Mouse (Mus musculus): ENCODE results near the gene Ap1s2. TPM values are rescaled to one million over a fixed set of nuclear protein-coding genes. Genes with fewer than 3 reads are reported as not detected.

The Ap1s2 gene
- polyA plus RNA-seq, 1 experiment from 2014 or later: 56.3 TPM

DNA sequence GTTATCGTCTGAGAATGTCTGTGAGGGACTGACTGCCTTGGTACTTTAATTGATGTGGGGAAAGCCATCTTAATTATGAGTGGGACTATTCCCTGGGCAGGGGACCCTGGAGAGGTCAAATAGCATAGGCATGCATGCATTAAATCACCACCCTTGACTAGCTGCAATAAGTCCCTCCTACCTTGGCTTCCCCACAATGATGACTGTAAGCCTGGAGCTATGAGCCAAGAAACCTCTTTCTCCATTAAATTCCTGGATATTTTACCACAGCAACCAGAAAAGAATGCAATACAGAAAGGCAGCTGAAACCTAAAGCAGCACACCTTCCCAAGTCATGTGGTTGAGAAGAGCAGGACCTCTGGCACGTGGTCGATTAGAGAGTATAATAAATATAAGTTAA, 35.6 kb downstream of the Ap1s2 start:
- no peaks in the 10 kb centered on the region for H3K9me3 ChIP-seq (ENCODE audit: control insufficient read depth, low read length)
- no peak for ATAC-seq (ENCODE audit: low FRiP score)
- H3K9ac ChIP-seq (ENCODE audit: low read depth, low read length): no peak overlapping the region
- H3K27ac ChIP-seq (ENCODE audit: low read depth, low read length): no peak overlapping the region
- no peak overlapping the region for H3K4me3 ChIP-seq (ENCODE audit: low read depth, low read length)
- no peak for DNase-seq (ENCODE audit: low spot score)
- H3K4me1 ChIP-seq (replicated peaks; ENCODE audit: control insufficient read depth, insufficient read depth, low read length): no peaks in the 10 kb centered on the region
- WGBS: 93% methylated on average over 3 of the region's 3 CpGs
- H3K36me3 ChIP-seq (ENCODE audit: control insufficient read depth, insufficient read depth, low read length): no peaks in the 10 kb centered on the region
- H3K27me3 ChIP-seq (ENCODE audit: control insufficient read depth, insufficient read depth, low read length): no peaks in the 10 kb centered on the region; the same call in 1 of the 2 replicates
- H3K4me2 ChIP-seq (replicated peaks; ENCODE audit: low read depth, low read length): no peak overlapping the region

DNA sequence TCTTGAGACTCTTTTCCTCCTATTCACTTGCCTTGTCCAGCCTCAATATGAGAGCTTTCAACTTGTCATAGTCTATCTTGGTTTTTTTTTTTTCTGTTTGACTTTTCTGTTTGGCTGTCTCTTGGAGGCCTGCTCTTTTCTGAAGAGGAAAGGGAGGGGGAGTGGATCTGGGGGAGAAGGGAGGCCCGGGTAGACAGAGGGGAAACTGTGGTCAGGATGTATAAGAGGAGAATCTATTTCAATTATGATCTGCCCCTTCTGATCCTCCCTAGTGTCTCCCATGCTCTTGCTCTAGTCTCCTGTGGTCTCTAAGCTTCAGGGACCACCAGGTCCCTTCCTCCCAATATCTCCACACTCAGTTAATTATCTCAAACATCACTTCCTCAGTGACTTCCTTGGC, 42.8 kb downstream of the Ap1s2 start:
- Histone ChIP-seq H3K36me3 (ENCODE audit: control insufficient read depth, insufficient read depth, low read length) (no peaks in the 10 kb centered on the region), H3K9me3 (ENCODE audit: control insufficient read depth, low read length) (no peaks in the 10 kb centered on the region), H3K4me2 (replicated peaks; ENCODE audit: low read depth, low read length) (no peak overlapping the region), H3K27me3 (ENCODE audit: control insufficient read depth, insufficient read depth, low read length) (no peaks in the 10 kb centered on the region), H3K27ac (ENCODE audit: low read depth, low read length) (no peak overlapping the region), H3K4me1 (replicated peaks; ENCODE audit: control insufficient read depth, insufficient read depth, low read length) (no peaks in the 10 kb centered on the region), H3K9ac (ENCODE audit: low read depth, low read length) (no peak overlapping the region), H3K4me3 (ENCODE audit: low read depth, low read length) (no peak overlapping the region)
- no peak for ATAC-seq (ENCODE audit: low FRiP score)
- WGBS: 93% methylated on average over 1 of the region's 1 CpGs
- DNase-seq (ENCODE audit: low spot score): no peak

DNA sequence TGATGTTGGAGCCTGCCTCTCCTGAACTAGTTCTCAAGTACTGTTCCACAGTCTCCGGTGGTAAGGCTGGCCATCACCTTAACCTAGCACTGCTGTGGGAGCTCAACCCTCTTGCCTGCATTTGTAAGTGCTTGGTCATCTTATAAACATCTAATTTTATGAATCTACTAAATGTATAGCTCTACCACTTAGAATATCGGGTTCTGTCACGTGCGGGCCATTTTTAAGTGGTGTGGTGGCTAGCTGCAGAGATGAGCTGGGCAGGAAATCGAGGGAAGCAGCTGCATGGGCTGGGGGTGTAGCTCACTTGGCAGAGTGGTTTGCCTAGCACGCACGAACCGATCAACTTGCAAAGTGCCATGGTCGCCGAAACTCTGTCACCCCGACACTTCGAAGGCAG, 48.6 kb downstream of the Ap1s2 start:
- 44% methylated on average over 12 of the region's 12 CpGs for WGBS
- ATAC-seq (ENCODE audit: low FRiP score): no peak
- H3K27ac ChIP-seq (ENCODE audit: low read depth, low read length): peak overlapping the region; percentile 94

DNA sequence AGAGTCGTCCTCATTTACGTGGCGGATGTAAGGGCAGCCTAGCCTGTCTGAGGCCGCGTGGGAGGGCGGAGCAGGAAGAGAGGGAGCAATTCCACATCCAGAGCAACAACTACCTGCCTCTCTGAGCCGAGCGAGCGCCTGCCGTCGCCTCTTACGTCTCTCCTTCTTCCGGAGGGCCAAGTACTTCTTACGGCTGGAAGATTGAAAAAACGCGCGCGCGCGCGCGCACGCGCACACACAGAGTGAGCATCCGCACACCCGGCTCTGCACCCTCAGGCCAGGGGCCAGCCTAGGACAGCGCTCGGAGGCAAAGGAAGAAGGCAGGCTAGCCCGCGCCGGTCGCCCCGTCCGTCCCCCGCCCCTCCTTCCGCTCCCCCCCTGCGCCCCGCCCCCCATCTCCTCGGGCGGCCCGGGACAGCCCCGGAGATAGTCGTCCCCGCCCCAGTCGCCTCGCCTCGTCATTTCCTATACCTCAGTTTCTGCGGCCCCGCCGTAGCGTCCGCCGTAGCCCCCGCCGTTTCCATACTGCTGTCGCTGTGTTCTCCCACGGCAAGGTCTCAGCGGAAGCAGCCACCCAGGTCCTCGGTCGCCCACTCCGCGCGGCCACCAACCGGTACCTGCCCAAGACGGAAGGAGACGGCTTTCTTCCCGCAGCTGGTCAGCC, 49.1 kb downstream of the Ap1s2 start:
- H3K4me2 ChIP-seq (replicated peaks; ENCODE audit: low read depth, low read length): peak overlapping the region; percentile 44
- H3K9ac ChIP-seq (ENCODE audit: low read depth, low read length): peak overlapping the region; percentile 72
- H3K9me3 ChIP-seq (ENCODE audit: control insufficient read depth, low read length): no peaks in the 10 kb centered on the region
- no peaks in the 10 kb centered on the region for H3K4me1 ChIP-seq (replicated peaks; ENCODE audit: control insufficient read depth, insufficient read depth, low read length)
- ATAC-seq (ENCODE audit: low FRiP score) (peak; percentile 96), DNase-seq (ENCODE audit: low spot score) (peak; percentile 75)
- H3K27ac ChIP-seq (ENCODE audit: low read depth, low read length): peak overlapping the region; percentile 94
- peak overlapping the region; percentile 64 for H3K4me3 ChIP-seq (ENCODE audit: low read depth, low read length)
- 23% methylated on average over 16 of the region's 67 CpGs for WGBS
- H3K27me3 ChIP-seq (ENCODE audit: control insufficient read depth, insufficient read depth, low read length): no peaks in the 10 kb centered on the region
- no peaks in the 10 kb centered on the region for H3K36me3 ChIP-seq (ENCODE audit: control insufficient read depth, insufficient read depth, low read length)

More for the DNA sequence above, 48.6 kb downstream of the Ap1s2 start:
- no peak for DNase-seq (ENCODE audit: low spot score)
- Histone ChIP-seq H3K4me1 (replicated peaks; ENCODE audit: control insufficient read depth, insufficient read depth, low read length) (no peaks in the 10 kb centered on the region), H3K9ac (ENCODE audit: low read depth, low read length) (peak overlapping the region; percentile 72), H3K9me3 (ENCODE audit: control insufficient read depth, low read length) (no peaks in the 10 kb centered on the region), H3K4me2 (replicated peaks; ENCODE audit: low read depth, low read length) (peak overlapping the region; percentile 44), H3K27me3 (ENCODE audit: control insufficient read depth, insufficient read depth, low read length) (no peaks in the 10 kb centered on the region), H3K4me3 (ENCODE audit: low read depth, low read length) (peak overlapping the region; percentile 64), H3K36me3 (ENCODE audit: control insufficient read depth, insufficient read depth, low read length) (no peaks in the 10 kb centered on the region)

DNA sequence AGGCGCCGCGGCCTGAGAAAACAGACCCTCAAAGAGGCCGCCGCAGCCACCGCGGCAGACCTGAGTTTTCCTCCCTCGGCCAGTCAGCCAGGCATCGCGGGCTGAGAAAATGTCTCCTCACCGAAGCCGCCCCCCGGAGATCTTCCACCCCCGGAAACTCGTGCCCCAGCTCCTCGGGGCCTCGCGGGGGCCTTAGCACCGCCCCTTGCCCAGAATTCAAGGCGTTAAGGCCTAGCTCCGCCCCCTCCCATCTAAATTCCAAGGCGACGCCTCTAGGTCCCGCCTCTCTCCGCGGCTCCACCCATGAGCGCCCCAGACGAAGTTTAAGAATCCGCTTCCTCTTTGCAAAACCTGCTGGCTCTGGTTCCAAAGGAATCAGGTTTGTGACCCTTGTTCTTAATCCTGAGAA, 49.7 kb downstream of the Ap1s2 start, which contains the start of gene Zrsr2:
Zrsr2 (minus strand) TSS at position 195 of the 409 bp plus-strand sequence.
- Histone ChIP-seq H3K4me2 (replicated peaks; ENCODE audit: low read depth, low read length) (peak within 1 kb of the TSS; percentile 44), H3K9ac (ENCODE audit: low read depth, low read length) (peak within 1 kb of the TSS; percentile 72), H3K27ac (ENCODE audit: low read depth, low read length) (peak within 1 kb of the TSS; percentile 94), H3K27me3 (ENCODE audit: control insufficient read depth, insufficient read depth, low read length) (no peaks in the 10 kb centered on the region), H3K4me3 (ENCODE audit: low read depth, low read length) (peak within 1 kb of the TSS; percentile 64), H3K9me3 (ENCODE audit: control insufficient read depth, low read length) (no peaks in the 10 kb centered on the region), H3K36me3 (ENCODE audit: control insufficient read depth, insufficient read depth, low read length) (no peaks in the 10 kb centered on the region), H3K4me1 (replicated peaks; ENCODE audit: control insufficient read depth, insufficient read depth, low read length) (no peaks in the 10 kb centered on the region)
- peak; percentile 88 for DNase-seq (ENCODE audit: low spot score)
- 17% methylated on average over 26 of the region's 29 CpGs for WGBS
- ATAC-seq (ENCODE audit: low FRiP score): peak; percentile 96

- Histone ChIP-seq H3K9me3 (ENCODE audit: control insufficient read depth, low read length) (no peaks in the 10 kb centered on the region), H3K4me1 (replicated peaks; ENCODE audit: control insufficient read depth, insufficient read depth, low read length) (no peaks in the 10 kb centered on the region), H3K9ac (ENCODE audit: low read depth, low read length) (no peak overlapping the region), H3K4me3 (ENCODE audit: low read depth, low read length) (no peak overlapping the region), H3K27me3 (ENCODE audit: control insufficient read depth, insufficient read depth, low read length) (0 out of 2 replicates have a peak, but pooled peaks cover 2% of the 10 kb centered on the region), H3K27ac (ENCODE audit: low read depth, low read length) (no peak overlapping the region), H3K4me2 (replicated peaks; ENCODE audit: low read depth, low read length) (no peak overlapping the region), H3K36me3 (ENCODE audit: control insufficient read depth, insufficient read depth, low read length) (no peaks in the 10 kb centered on the region)
- 96% methylated on average over 1 of the region's 1 CpGs for WGBS
- DNase-seq (ENCODE audit: low spot score) (no peak), ATAC-seq (ENCODE audit: low FRiP score) (no peak)
Observed at GRCm38 (mm10) chrX:163981092-163981491, 72.3 kb downstream of the Ap1s2 start.

DNA sequence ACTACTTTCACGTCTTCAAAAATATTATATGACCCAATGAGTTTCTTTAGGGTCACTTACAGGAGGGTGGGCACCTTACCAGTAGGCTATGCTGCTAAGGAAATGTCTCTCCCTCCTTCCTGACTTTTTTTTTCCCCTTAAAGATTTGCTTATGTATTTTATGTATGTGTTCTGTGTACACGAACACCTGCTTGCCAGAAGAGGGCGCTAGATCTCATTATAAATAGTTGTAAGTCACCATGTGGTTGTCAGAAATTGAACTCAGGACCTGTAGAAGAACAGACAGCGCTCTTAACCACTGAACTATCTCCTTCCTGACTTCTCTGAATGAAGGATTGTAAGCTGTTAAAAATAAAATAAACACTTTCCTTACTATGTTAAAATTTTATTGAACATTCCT, 72.7 kb downstream of the Ap1s2 start:
- H3K36me3 ChIP-seq (ENCODE audit: control insufficient read depth, insufficient read depth, low read length): no peaks in the 10 kb centered on the region
- no peak for ATAC-seq (ENCODE audit: low FRiP score)
- no peak overlapping the region for H3K9ac ChIP-seq (ENCODE audit: low read depth, low read length)
- H3K27ac ChIP-seq (ENCODE audit: low read depth, low read length): no peak overlapping the region
- 57% methylated on average over 4 of the region's 4 CpGs for WGBS
- H3K4me1 ChIP-seq (replicated peaks; ENCODE audit: control insufficient read depth, insufficient read depth, low read length): no peaks in the 10 kb centered on the region
- H3K4me2 ChIP-seq (replicated peaks; ENCODE audit: low read depth, low read length): no peak overlapping the region
- no peaks in the 10 kb centered on the region for H3K27me3 ChIP-seq (ENCODE audit: control insufficient read depth, insufficient read depth, low read length)
- no peak for DNase-seq (ENCODE audit: low spot score)
- no peak overlapping the region for H3K4me3 ChIP-seq (ENCODE audit: low read depth, low read length)
- no peaks in the 10 kb centered on the region for H3K9me3 ChIP-seq (ENCODE audit: control insufficient read depth, low read length)

- Histone ChIP-seq H3K27ac (ENCODE audit: low read depth, low read length) (no peak overlapping the region), H3K27me3 (ENCODE audit: control insufficient read depth, insufficient read depth, low read length) (peaks cover 2% of the 10 kb centered on the region; the same call in 1 of the 2 replicates), H3K4me3 (ENCODE audit: low read depth, low read length) (no peak overlapping the region), H3K36me3 (ENCODE audit: control insufficient read depth, insufficient read depth, low read length) (no peaks in the 10 kb centered on the region), H3K9me3 (ENCODE audit: control insufficient read depth, low read length) (no peaks in the 10 kb centered on the region), H3K4me2 (replicated peaks; ENCODE audit: low read depth, low read length) (no peak overlapping the region), H3K4me1 (replicated peaks; ENCODE audit: control insufficient read depth, insufficient read depth, low read length) (no peaks in the 10 kb centered on the region), H3K9ac (ENCODE audit: low read depth, low read length) (no peak overlapping the region)
- DNase-seq (ENCODE audit: low spot score): no peak
- no peak for ATAC-seq (ENCODE audit: low FRiP score)
- WGBS: 81% methylated on average over 6 of the region's 6 CpGs
Observed at GRCm38 (mm10) chrX:163982129-163982528, 73.3 kb downstream of the Ap1s2 start.
